Mouse (Mus musculus) embryonic stem cell, embryonic (primary cell): ENCODE measurements around the gene Dnajc1.

Experiments
- CTCF ChIA-PET, 4 experiments: fragments of 300-600 bp in 2 of 4; fragments of 350-600 bp in 2 of 4; sonication (Branson Sonifier 250); formaldehyde crosslinking; loops; one replicate each; lab custom pipeline; 2022; ENCODE audit warnings: inconsistent platforms in 2 of 4; lab: Charles Lee
- POLR2A ChIA-PET, 4 experiments: fragments of 300-600 bp in 2 of 4; fragments of 350-600 bp in 2 of 4; sonication (Branson Sonifier 250); formaldehyde crosslinking; loops; one replicate each; lab custom pipeline; 2022; ENCODE audit warnings: antibody characterized with exemption in 4 of 4, inconsistent platforms in 1 of 4; lab: Charles Lee

Dnajc1 gene

DNA sequence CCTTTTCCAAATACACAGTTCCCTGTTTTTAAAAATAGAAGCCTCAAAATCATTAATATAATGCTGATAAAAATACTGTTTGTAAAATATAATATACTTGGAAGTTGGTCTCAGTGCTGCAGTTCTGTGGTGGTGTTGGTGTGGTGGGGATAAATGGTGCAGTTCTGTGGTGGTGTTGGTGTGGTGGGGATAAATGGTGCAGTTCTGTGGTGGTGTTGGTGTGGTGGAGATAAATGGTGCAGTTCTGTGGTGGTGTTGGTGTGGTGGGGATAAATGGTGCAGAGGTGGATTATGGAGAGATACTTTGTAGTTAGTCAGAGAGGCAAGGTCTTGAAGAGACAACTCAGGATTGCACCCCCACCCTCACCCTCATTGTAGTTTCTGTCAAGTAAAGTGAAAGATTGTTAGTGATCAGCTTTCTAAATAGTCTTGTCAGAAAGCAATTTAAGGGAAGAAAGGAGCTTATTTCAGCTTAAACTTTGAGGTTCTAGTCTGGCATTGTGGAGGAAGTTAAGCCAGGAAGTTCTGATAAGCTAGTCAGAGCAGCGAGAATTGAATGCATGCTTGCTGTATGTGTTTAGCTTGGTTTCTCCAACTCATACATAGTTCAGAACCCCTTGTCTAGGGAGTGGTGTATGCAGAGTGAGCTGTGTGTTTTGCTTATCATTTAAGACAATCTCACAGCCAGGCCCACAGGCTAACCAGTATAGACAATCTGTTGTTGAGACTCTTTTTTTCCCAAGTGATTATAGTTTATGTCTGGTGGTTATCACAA, 223.3 kb downstream of the Dnajc1 start:
- ChIA-PET POLR2A (interaction anchor here in 1 of 4 experiments (1.1 to 1.9 kb wide), 3 partner anchors 12 to 29 kb away, joined by 3 to 4 read pairs (median 3); no protein-coding TSS in a partner anchor), CTCF (interaction anchor here in 1 of 4 experiments (1.3 kb wide), 1 partner anchor 36 kb away, joined by 3 read pairs; no protein-coding TSS in a partner anchor)

DNA sequence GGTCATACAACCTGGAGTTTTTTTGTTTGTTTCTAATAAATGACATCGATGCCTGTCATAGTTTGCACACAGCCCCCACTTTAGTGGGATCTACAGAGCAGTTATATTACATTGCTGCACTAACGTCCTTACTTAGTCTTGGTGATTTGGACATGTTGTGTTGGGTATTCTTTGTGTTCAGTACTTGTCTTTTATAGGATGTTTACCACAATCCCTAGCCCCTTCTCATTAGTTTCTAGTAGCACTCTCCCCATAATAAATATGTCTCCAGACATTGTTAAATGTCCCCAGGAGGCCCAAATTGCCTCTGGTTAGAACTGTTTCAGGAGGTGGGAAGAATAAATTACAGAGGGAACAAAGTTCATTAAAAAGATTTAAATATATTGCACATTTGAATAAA, 227.1 kb downstream of the Dnajc1 start:
- ChIA-PET POLR2A (interaction anchor here in 1 of 4 experiments (1.0 to 1.4 kb wide), 2 partner anchors 8 to 90 kb away, joined by 3 to 5 read pairs; no protein-coding TSS in a partner anchor), CTCF (no interaction called here)

DNA sequence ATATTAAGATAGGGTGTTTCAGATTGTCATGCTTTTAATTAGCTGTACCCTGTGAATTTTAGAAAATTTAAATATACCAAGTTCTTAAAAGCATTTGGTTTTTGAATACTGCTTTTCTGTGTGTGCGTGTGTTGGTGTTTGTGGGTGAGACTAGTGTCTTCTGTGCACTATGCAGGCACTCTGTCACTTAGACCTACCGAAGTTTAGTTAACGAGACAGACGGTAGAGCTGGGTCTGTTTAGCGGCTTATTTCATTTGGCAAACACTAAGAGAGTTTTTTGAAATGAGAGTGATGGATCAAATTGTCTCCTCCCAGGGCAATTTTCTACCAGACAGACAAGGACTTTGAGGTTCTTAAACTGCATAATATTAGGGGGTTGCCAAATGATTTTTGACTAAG, 231.6 kb downstream of the Dnajc1 start:
- ChIA-PET CTCF (no interaction called here), POLR2A (interaction anchor here in 1 of 4 experiments (2.8 kb wide), 1 partner anchor 13 kb away, joined by 8 read pairs; no protein-coding TSS in a partner anchor)

- POLR2A ChIA-PET: interaction anchor here in 2 of 4 experiments (0.6 to 1.2 kb wide), 3 partner anchors 18 to 172 kb away, joined by 3 to 4 read pairs (median 3); no protein-coding TSS in a partner anchor
- CTCF ChIA-PET: no interaction called here
These were observed 233.2 kb downstream of the Dnajc1 start for GRCm38 (mm10) chr2:18159426-18159825.

DNA sequence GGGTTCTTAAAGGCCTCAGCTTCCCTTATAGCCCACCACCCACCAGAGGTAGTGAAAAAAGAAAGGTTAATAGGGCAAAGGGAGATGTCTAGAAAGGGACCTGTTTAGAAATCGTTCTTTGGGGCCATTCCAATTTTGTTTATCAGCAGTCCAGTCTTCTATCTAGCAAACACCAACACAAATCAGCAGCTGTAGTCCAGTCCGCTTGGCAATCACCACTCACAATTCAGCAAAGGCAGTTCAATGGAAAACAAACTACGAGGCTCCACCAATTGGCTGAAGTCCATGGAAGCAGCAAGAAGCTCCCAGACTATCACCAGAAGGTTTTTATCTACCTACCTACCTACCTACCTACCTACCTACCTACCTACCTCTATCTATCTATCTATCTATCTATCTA, 236.5 kb downstream of the Dnajc1 start:
- ChIA-PET CTCF (interaction anchor here in 1 of 4 experiments (0.6 kb wide), 1 partner anchor 20 kb away, joined by 4 read pairs; no protein-coding TSS in a partner anchor), POLR2A (no interaction called here)
